11 mouse cellular contexts compared by ENCODE assay signal in the genomic region with DNA sequence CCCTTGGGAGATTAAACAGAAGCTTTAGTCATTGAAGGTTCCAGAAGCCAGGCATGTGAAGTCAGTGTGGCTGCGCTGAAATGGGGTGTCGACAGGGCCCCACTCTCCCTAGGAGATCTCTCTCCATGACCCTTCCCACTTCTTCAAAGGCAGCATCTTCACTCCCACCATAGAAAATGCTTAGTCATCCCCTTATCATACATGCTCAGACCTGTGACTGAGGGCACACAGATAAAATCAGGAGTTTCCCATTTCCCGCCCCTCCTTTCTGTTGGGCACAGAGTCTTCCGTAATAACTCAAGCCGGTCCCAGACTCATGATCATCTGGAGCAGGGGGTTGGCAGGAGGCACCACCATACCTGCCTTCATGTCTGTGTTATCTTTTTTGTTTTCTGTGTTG. TPM values are rescaled to one million over a fixed set of nuclear protein-coding genes. Genes with fewer than 3 reads are reported as not detected.
"Had no signal": no experiment of that assay in that cellular context is flagged by ENCODE, and none has a peak within 500 bp of the region (broad histone marks: within the 10 kb centered on the region; RNA-seq: fewer than 3 reads in every experiment).

No protein-coding gene starts in this region.

- H3K4me3 ChIP-seq: neural tube, embryonic 12.5 days had no signal

- H3K4me2 ChIP-seq: neural tube, embryonic 12.5 days had no signal

- DNase-seq: kidney, adult 8-10 months; kidney, postnatal 25 days; left cerebral cortex, postnatal 4 days; lung, adult 18-20 months; midbrain, embryonic 14.5 days; right cerebral cortex, postnatal 25 days; thymus, postnatal 4 days had no signal

- H3K9ac ChIP-seq: neural tube, embryonic 12.5 days had no signal

- H3K9me3 ChIP-seq: neural tube, embryonic 12.5 days had no signal

- H3K27me3 ChIP-seq: neural tube, embryonic 12.5 days had no signal

- H3K36me3 ChIP-seq: neural tube, embryonic 12.5 days had no signal

- H3K4me1 ChIP-seq: neural tube, embryonic 12.5 days had no signal

- H3K27ac ChIP-seq: neural tube, embryonic 12.5 days had no signal

- ATAC-seq: intestine, postnatal 0 days had no signal

RNA-seq across cellular contexts. Expression of gene Tfap2c, which starts 41.4 kb away (rescaled TPM):
- total RNA-seq: monocyte, adult 5-6 weeks had no signal
- polyA plus RNA-seq: intestine, postnatal 0 days; small intestine, adult 2 months had no signal
